Mouse (Mus musculus) megakaryocyte, embryonic 14.5 days (primary cell): Measurements from ENCODE around the gene Cyp1a2. TPM values are rescaled to one million over a fixed set of nuclear protein-coding genes. Genes with fewer than 3 reads are reported as not detected.
A peak's percentile ranks its signal among the peaks of the same experiment; 100 is the strongest.

ENCODE experiments used
- H3K27me3 ChIP-seq: replicated peaks from 2 replicates; pipeline ENCODE3; 2012; ENCODE audit warnings: inconsistent platforms
- H3K36me3 ChIP-seq: replicated peaks from 2 replicates; pipeline ENCODE3; 2012; ENCODE audit warnings: low read length, inconsistent platforms, mixed read lengths
- H3K4me1 ChIP-seq: 2 replicates; pipeline ENCODE4 v1.6.1; 2012; ENCODE audit warnings: inconsistent platforms
- H3K4me3 ChIP-seq: replicated peaks from 2 replicates; pipeline ENCODE3; 2012; ENCODE audit warnings: moderate library complexity, mild to moderate bottlenecking, inconsistent platforms
- H3K9me3 ChIP-seq: 2 replicates; pipeline ENCODE4 v1.6.1; 2012; ENCODE audit warnings: inconsistent platforms
- FLI1 ChIP-seq: IDR thresholded peaks from 2 replicates; pipeline ENCODE4 v1.6.1; 2012; ENCODE audit warnings: low read length, inconsistent platforms, mixed read lengths
- GATA1 ChIP-seq: IDR thresholded peaks from 3 replicates; pipeline ENCODE4 v1.6.1; 2012; ENCODE audit warnings: mixed read lengths, low read length, inconsistent platforms, borderline replicate concordance
- polyA plus RNA-seq: library from polyadenylated mRNA; stranded (reverse); fragments of >175 nt; gene quantifications from 2 replicates; pipeline ENCODE4 v1.2.3, GENCODE M21; 2012; ENCODE audit warnings: low replicate concordance; ENCODE audit not compliant: insufficient read depth

The Cyp1a2 gene
- polyA plus RNA-seq, 1 experiment: not detected

DNA sequence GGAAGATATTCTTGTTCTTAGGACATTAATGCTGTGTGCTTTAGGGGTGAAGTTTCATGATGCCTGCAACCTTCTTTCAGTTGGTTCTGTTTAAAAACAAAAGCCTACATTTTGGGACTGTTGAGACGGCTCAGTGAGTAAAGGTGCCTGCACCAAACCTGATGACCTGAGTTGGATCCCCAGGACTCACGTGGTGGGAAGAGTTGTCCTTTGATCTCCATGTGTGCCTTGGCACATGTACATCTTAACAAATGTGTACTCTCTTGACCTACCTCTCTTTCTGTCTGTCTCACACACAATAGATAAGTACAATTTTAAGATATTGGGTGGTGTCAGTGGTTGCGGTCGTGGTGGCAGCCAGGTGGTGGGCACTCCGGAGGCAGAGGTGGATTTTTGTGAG is 2.5 kb upstream of the Cyp1a2 start:
- TF ChIP-seq FLI1 (no peak), GATA1 (no peak)
- H3K4me3 ChIP-seq: no peak overlapping the region
- no peaks in the 10 kb centered on the region for H3K36me3 ChIP-seq
- no peaks in the 10 kb centered on the region for H3K9me3 ChIP-seq
- peaks cover 24% of the 10 kb centered on the region for H3K27me3 ChIP-seq
- H3K4me1 ChIP-seq: peaks cover 53% of the 10 kb centered on the region

DNA sequence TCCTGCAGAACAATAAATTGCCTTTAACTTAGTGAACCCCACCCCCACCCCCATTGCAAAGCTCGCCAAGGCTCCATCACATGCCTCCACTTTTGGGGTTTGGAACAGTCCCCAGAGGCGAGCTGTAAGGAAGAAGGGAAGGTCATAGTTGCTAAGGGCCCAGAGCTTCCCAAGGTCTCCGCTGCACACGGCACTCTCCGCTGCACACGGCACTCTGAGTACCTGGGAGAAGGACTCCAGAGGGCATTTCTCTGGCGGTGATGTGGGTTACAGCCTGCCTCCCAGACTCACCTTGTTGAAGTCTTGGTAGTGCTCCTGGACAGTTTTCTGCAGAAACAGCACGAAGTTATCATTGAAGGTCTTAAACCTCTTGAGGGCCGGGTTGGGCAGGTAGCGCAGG is 2.1 kb downstream of the Cyp1a2 start:
- no peak for TF ChIP-seq GATA1
- no peak for TF ChIP-seq FLI1
- H3K36me3 ChIP-seq: no peaks in the 10 kb centered on the region
- no peak overlapping the region for H3K4me3 ChIP-seq
- peaks cover 45% of the 10 kb centered on the region for H3K27me3 ChIP-seq
- peaks cover 9% of the 10 kb centered on the region; the same call in 1 of the 2 replicates for H3K9me3 ChIP-seq
- H3K4me1 ChIP-seq: peaks cover 20% of the 10 kb centered on the region

GRCm38 (mm10) chr9:57671500-57671899 is 12.0 kb downstream of the Cyp1a2 start:
- peaks cover 35% of the 10 kb centered on the region for H3K4me1 ChIP-seq
- no peaks in the 10 kb centered on the region for H3K36me3 ChIP-seq
- peaks cover 7% of the 10 kb centered on the region for H3K27me3 ChIP-seq
- H3K9me3 ChIP-seq: peaks cover 17% of the 10 kb centered on the region
- H3K4me3 ChIP-seq: no peak overlapping the region
- TF ChIP-seq FLI1: no peak
- TF ChIP-seq GATA1: no peak

DNA sequence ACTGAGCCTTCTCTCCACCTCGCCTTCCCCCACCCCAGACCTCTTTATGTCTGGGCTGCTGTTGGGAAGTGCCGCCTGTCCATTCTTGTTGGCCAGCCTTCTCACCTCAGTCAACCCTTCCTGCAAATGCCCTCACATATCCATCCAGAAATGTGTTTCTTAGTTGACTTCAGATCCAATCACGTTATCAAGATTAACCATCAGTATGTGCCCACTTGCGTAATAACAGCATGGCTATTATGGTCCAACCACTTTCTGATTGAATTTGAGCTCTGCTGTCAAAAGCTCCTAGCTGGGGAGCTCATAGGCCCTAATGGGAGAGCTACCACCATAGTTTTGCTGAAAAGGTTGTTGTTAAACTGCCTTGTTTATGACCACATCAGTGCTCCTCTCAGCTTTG is 12.5 kb downstream of the Cyp1a2 start:
- TF ChIP-seq FLI1 (no peak), GATA1 (no peak)
- Histone ChIP-seq H3K27me3 (peaks cover 8% of the 10 kb centered on the region), H3K4me3 (no peak overlapping the region), H3K36me3 (no peaks in the 10 kb centered on the region), H3K4me1 (peaks cover 35% of the 10 kb centered on the region), H3K9me3 (peaks cover 17% of the 10 kb centered on the region)

GRCm38 (mm10) chr9:57669566-57669965 is 13.9 kb downstream of the Cyp1a2 start:
- H3K9me3 ChIP-seq: peaks cover 14% of the 10 kb centered on the region
- no peak overlapping the region for H3K4me3 ChIP-seq
- peaks cover 47% of the 10 kb centered on the region for H3K4me1 ChIP-seq
- TF ChIP-seq FLI1 (no peak), GATA1 (no peak)
- no peaks in the 10 kb centered on the region for H3K36me3 ChIP-seq
- H3K27me3 ChIP-seq: peaks cover 8% of the 10 kb centered on the region

GRCm38 (mm10) chr9:57668277-57668676 is 15.2 kb downstream of the Cyp1a2 start:
- H3K4me3 ChIP-seq: peak overlapping the region; percentile 47
- H3K36me3 ChIP-seq: no peaks in the 10 kb centered on the region
- H3K27me3 ChIP-seq: peaks cover 8% of the 10 kb centered on the region
- TF ChIP-seq FLI1: no peak
- TF ChIP-seq GATA1: no peak
- H3K9me3 ChIP-seq: peaks cover 19% of the 10 kb centered on the region
- H3K4me1 ChIP-seq: peaks cover 48% of the 10 kb centered on the region

- H3K27me3 ChIP-seq: peaks cover 8% of the 10 kb centered on the region
- no peaks in the 10 kb centered on the region for H3K36me3 ChIP-seq
- peak overlapping the region; percentile 68 for H3K4me3 ChIP-seq
- H3K4me1 ChIP-seq: peaks cover 48% of the 10 kb centered on the region
- H3K9me3 ChIP-seq: peaks cover 20% of the 10 kb centered on the region
- TF ChIP-seq FLI1 (no peak), GATA1 (no peak)
These were observed 15.7 kb downstream of the Cyp1a2 start for GRCm38 (mm10) chr9:57667817-57668216.

- peak overlapping the region; percentile 56 for H3K4me3 ChIP-seq
- TF ChIP-seq FLI1 (no peak), GATA1 (no peak)
- no peaks in the 10 kb centered on the region for H3K36me3 ChIP-seq
- peaks cover 20% of the 10 kb centered on the region for H3K9me3 ChIP-seq
- H3K4me1 ChIP-seq: peaks cover 48% of the 10 kb centered on the region
- H3K27me3 ChIP-seq: peaks cover 8% of the 10 kb centered on the region
These were observed 16.4 kb downstream of the Cyp1a2 start for GRCm38 (mm10) chr9:57667136-57667535.

DNA sequence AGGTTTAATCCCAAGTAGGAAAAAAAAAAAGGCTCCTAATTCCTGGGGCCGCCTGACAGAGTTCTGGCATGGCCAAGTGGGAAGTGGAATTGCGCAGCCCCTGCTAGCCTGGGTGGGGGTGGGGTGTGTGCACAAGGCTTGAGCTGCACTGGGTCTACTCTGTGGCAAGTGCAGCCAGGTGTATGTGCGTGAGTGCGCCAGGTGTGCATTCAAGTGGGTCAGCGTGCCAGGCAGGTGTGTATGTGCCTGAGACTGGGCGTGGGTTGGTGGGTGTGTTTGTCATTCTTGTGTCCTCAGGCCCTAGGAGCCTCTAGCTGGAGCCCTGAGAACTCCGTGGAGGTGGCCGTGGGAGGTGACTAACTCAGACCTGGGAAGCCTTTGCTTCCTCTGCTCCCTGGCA is 17.0 kb downstream of the Cyp1a2 start:
- peaks cover 6% of the 10 kb centered on the region for H3K27me3 ChIP-seq
- H3K4me1 ChIP-seq: peaks cover 45% of the 10 kb centered on the region
- TF ChIP-seq FLI1: no peak
- no peak for TF ChIP-seq GATA1
- peak overlapping the region; percentile 78 for H3K4me3 ChIP-seq
- peaks cover 20% of the 10 kb centered on the region for H3K9me3 ChIP-seq
- H3K36me3 ChIP-seq: no peaks in the 10 kb centered on the region

DNA sequence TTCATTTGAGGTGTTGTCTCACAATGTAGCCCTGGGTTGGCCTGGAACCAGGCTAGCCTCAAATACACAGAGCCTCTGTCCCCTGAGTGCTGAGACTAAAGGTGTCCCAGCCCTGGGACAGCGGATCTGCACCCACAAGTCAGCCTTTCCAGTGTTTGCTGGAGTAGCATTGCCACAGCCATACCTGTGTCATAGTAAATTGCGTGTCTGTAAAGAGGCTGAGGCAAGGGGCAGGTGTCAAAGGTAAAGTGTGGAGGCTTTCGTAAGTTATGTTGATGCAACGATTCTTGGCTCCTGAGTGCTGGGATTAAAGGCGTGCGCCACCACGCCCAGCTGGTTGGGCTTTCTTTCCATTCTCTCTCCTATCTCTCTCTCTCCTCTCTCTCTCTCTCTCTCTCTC is 18.9 kb downstream of the Cyp1a2 start:
- Histone ChIP-seq H3K27me3 (peaks cover 4% of the 10 kb centered on the region), H3K4me1 (peaks cover 59% of the 10 kb centered on the region), H3K36me3 (no peaks in the 10 kb centered on the region), H3K4me3 (no peak overlapping the region), H3K9me3 (peaks cover 8% of the 10 kb centered on the region)
- no peak for TF ChIP-seq FLI1

DNA sequence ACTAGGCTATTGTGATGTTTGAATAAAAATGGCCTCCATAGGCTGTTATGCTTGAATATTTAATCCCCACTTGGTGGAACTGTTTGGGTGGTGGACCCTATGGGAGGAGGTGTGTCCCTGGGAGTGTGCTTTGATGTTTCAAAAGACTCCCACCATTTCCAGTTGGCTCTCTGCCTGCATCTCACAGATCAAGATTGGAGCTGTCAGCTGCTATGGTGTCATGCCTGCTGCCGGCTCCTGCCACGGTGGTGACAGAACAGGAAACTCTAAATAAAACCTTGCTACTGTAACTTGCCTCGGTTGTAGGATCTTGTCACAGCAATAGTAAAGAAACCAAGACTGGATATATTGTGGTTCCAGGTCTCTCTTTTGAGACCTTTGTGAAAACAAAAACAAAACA is 22.0 kb downstream of the Cyp1a2 start:
- Histone ChIP-seq H3K4me3 (no peak overlapping the region), H3K4me1 (peaks cover 42% of the 10 kb centered on the region), H3K9me3 (peaks cover 7% of the 10 kb centered on the region; the same call in 1 of the 2 replicates), H3K27me3 (peaks cover 1% of the 10 kb centered on the region), H3K36me3 (no peaks in the 10 kb centered on the region)
- no peak for TF ChIP-seq GATA1
- TF ChIP-seq FLI1: no peak
